Mouse (Mus musculus): ENCODE measurements around the gene Nek10.

GRCm38 (mm10) chr14:14894776-14895175 lies 91.6 kb downstream of the Nek10 start:
- TF ChIP-seq ZNF384 (IDR thresholded peaks at IDR 0.05; ENCODE audit: low read depth, low read length) (no peak), CHD2 (IDR thresholded peaks at IDR 0.05; ENCODE audit: low read depth, low read length) (no peak), MAFK (IDR thresholded peaks at IDR 0.05; ENCODE audit: insufficient read depth, low read depth, low read length) (no peak), ZC3H11A (IDR thresholded peaks at IDR 0.05; ENCODE audit: borderline replicate concordance, low read depth, low read length) (no peak), HCFC1 (IDR thresholded peaks at IDR 0.05; ENCODE audit: borderline replicate concordance, insufficient read depth, low read length) (no peak)
